Mouse (Mus musculus) cerebellum, postnatal 14 days (tissue): ENCODE data around the gene Fam213a.
A peak's percentile ranks its signal among the peaks of the same experiment; 100 is the strongest.

ENCODE experiments used
- DNase-seq, 2 experiments: peaks; one replicate each; pipeline ENCODE4 v3.0.0; 2021; ENCODE audit warnings: mixed read lengths in 2 of 2

The Fam213a gene

DNA sequence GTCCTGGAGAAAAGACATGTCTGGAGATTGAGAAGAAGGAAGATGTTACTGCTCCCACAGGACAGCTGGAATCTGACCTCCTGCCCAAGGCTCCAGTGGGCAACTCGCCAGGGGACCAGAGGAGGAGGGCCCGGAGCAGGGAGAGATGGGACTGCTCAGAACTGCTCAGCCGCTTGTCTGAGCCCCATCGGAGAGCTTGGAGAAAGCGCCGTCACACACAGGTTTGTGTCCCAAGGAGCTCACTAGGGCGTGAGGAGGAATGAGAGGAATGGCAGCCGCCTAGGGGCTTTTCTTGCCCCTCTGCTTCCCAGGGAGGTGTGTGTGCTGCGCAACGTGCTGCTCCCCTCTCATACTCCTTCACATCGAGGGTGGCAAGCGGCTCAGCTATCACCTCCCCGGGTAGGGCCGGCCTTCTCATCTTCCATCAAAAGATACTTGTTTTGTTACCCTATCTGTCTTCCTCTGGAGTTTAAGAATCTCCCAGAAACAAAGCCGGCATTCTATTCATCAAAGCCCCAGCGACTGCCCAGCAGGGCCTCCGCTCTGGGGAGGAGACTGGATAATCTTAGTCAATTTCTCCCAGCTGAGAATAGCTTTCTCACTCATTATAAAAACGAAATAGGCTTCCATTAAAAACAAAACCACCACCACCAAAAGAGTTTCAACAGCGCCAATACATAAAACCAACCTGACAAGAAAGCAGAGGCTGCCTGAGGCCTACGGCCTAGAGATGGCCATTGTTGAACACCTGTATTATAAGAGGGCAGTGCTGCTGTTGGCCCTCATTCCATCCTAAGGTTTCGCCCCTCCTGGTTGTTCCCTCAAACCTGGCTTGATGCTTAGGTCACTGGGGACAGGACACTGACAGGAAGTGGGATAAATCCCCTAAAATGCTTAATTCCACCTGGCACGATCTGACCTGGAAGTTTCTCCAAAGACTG is 9.1 kb downstream of the Fam213a start:
- peak in 1 of 2 experiments; percentile 46 for DNase-seq

GRCm38 (mm10) chr14:41001576-41001975 is 12.0 kb downstream of the Fam213a start:
- no peak for DNase-seq

DNA sequence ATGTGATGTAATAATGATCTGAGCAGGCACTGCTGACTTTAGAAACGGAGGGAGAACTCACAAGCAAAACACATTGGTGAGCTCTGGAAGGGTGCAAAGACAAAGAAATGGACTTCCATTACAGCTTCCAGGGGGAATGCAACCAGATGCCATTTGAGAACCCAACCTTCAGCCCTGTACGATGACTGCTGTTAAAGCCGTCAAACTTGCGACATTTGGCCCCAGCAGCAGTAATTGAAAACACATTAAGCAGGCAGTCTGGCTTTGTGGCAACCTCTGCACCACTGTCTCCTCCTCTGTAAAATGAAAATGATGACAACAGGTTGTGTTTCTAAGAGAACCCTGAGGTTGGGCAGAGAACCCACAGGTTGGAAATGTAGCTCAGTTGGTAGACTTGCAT is 12.8 kb downstream of the Fam213a start:
- DNase-seq = no peak

DNA sequence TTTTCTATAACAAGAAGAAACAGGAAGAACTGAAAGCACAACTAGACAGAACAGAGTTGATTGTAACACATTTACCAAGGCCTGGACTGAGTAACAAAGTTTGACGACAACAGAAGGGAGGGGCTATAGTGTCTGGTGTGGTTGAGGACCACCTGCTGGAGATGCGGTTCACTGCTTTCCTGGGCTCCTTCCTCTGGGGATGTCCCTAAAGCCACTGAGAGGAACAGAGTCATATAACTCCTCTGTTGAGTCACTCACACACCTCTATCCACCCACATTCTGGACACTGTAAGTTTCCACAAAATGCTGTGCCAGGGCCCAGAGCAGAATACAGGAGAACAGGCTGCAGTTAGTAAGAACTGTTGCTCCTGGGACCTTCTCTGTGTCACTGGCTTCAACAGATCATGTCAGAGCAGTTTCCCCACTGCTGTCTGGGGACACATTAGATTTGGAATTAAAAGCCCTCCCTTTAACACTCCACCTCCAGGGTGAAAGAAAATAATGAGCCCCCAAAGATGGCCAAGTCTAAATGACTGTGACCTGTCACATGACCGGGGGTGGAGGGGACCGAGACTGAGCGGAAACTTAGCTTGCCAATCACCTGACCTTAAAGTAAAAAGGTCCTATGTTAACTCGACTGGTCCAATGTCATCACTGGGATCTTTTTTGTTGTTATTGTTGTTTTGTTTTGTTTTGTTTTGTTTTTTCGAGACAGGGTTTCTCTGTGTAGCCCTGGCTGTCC is 13.5 kb downstream of the Fam213a start:
- no peak for DNase-seq

DNA sequence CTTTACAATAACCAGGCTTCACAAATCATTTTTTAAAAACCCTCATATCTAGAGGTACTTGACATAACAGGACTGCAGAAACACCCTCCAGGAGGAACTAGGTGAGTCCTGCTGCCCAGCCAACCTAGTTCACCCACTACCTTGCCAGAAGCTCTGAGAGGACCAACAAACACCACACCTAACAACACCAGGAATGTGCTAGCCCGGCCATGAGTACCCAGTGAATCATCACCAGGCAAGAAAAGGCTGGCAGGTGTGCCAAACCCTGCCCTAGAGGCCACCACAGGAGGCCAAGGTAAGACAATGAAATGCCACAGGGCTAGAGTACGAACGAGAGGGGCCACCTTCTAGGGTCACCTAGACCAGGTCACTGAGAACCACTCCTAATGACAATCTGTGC is 17.4 kb downstream of the Fam213a start:
- no peak for DNase-seq

- DNase-seq = no peak
These were observed 21.1 kb downstream of the Fam213a start for GRCm38 (mm10) chr14:40992464-40992863.

DNA sequence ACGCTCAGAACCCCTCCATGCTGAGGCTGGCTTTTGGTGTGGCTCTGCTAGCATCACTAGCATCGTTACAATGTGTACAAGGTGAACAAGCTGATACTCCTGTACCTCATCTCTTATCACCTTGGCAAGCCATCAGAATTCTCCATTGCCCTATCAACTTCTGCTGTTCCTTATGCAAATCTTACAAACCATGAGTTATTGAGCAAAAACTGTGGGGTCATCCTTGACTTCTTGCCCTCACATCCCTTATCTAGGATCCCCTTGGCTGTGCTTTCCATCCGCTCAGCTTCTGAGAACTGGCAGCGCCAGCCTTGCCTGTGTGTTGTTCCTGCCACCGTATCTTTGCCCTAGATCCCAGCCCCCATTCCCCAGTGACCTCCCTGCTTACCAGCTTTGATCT is 24.8 kb downstream of the Fam213a start:
- no peak for DNase-seq

DNA sequence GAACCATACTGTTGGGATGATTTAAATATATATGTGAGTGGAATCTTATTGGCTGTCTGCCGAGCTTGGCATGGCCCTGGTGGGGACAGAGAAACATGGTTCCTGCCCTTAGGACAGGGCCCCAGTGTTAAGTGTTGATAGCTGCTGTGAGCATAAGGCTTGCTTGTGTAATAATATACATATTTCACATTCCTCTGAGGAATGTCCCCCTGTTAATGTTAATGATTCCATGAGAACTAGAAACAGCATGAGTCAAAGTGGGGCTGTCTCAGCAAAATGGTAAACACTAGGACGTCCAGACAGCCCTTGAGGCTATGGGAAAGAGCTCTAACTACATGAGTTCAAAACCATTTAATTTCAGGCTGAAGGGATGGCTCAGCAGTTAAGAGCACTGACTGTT is 26.4 kb downstream of the Fam213a start:
- no peak for DNase-seq

- no peak for DNase-seq
These were observed 28.0 kb downstream of the Fam213a start for GRCm38 (mm10) chr14:40985635-40986034.

- DNase-seq = no peak
These were observed 33.9 kb downstream of the Fam213a start for GRCm38 (mm10) chr14:40979723-40980122.

- DNase-seq = peak; percentile 65 to 70
These were observed 34.6 kb downstream of the Fam213a start for GRCm38 (mm10) chr14:40979002-40979401.

DNA sequence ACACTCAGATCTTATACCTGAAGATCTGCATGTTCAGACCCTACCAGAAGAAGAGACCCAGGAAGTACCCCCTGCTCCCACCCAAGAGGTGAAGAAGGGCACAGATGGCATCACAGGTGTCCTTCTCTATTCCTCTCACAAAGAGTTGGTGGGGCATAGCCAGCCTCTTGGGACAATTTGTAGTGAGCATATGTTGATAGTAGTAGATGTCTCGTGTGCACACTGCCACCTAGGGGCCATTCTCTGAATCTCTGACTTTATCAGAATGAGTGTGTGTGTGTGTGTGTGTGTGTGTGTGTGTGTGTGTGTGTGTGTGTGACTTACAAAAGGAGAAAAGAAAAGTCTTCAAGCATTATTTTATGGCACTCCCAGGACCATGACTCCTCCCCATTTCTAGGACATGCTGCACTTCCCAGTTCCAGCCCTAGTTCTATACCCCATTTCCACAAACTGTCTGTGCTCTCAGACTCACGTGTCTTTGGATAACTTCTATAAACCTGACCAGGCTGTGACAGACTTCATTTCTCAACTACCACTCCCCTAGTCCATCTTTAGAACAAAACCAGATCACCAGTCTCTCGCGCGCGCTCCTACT is 38.4 kb downstream of the Fam213a start:
- DNase-seq = peak; percentile 83 to 86

DNA sequence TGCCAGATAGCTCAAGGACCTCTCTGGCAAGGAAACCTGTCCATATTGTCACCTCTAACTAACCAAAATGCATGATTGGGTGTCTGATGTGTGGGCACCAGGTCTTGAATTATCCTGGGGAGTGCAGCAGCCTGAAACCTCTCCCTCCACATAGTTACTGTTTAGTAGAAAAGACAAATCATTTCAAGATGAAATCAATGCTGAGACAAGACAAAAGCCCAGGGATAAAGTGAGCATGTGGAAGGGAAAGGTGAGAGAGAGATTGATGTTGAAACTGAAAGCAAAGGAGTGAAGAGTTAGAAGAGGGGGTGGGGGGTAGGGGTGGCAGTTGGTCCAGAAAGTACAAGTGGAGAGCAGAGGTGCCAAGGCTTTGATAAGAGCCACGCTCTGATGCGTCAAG is 45.5 kb downstream of the Fam213a start:
- DNase-seq = no peak

DNA sequence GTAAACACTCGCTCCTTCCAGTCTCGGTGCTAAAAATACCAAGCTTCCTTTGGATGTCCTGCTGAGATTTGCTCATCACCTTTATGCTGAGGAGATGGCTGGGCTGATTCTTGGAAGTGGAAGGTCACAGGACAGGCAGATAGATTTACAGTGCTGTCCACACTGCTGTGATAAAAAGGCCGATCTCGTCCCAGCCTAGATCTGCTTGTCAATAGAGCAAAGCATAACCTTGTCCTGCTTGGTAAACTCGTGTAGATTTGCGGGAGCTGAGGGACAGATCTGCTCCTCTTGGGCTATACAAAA is 46.0 kb downstream of the Fam213a start:
- no peak for DNase-seq

DNA sequence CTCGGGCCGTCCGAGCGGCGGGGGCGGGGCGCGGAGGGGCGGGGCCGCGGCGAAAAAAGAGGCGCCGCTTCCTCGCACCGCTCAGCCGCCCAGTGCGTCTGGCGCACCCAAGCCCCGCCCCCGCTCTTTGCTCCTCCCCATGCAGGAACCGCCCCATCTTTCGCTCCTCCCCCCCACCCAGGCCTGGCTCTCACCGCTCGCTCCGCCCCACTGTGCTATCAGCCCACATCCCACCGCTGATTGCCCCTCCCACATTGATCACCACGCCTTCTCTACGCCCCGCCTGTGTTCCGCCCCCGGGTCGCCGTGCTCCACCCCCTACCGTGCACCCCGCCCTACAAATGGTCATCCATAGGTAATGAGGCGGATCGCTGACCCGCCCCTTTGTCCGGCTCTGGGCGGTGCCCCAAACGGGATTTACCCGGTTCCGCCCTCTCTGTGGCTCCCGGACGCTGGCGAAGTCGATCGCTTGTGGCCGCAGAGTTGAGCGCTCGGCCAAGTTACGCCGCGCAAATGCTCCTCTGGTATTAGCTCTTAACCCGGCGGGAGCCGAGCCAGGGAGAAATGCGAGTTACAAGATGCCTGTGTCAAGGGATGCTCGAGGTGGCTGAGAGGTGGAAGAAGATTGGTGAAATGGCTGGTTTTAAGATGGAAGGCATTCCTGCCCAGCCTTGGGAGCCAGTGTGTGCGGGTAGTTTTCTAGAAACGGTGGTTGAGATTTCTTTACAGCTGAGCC is 46.6 kb downstream of the Fam213a start:
- peak; percentile 96 to 98 for DNase-seq

DNA sequence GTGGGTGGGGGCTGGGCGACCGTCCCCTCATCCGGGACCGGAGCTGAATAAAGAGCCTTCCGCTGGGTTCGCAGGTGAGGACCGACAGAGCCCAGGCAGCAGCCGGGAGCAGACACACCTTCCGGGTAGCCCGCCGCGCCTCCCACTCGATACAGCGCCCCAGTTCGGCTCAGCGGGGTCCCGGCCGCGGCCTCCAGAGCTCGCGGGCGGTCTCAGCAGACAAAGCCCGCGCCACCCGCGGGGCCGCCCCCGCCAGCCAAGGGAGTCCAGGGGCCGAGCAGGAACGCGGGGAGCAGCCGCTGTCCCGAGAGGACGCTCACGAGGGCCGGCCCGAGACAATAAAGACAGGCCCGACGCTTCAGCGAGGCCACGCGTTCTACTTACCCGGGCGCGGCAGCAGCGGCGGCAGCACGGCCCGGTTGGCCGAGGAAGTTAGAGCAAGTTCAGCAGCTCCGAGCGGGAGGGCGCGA is 47.2 kb downstream of the Fam213a start, which contains the start of gene Tspan14:
TSS of gene Tspan14 (minus strand) at position 416 of the 470 bp plus-strand sequence.
- DNase-seq = no peak

DNA sequence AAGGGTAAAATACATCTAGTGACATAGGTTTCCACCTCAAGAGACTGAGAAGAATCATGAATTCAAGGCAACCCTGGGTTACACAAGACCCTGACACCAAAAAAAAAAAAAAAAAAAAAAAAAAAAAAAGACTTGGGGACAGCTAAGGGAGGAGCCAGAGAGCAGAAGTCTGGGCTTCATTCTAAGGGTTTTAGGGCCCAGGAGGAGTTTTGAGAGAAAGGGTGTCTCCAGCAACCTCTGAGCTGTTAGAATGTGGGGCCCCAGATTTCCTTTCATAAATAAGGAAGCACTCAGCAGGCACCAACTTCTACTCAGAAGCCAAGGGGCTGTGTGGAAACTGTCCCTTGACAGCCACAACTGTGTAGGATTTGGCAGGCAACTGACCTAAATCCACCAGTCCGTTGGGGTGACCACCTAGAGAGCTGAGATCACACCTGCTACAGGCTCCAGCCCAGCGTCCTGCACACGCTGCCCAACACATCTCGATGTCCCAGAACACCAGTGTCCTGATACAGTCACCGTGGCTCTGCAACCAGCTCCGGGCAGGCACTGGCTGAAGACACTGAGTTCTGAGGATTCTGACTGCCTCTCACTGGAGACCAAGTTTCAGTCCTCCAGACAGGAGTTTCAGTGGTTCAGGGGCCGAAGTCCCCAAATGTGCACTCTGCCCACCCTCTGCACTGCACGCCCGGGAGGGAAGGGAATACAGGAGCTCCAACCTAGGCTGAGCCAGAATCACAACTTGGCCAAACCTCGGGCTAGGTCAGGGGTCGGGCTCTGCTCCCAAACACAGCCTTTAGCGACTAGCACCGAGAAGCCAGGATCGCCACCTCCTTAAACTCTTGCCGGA is 47.9 kb downstream of the Fam213a start:
- DNase-seq = peak in 1 of 2 experiments; percentile 35

GRCm38 (mm10) chr14:40964881-40965280 is 48.7 kb downstream of the Fam213a start:
- no peak for DNase-seq

- no peak for DNase-seq
These were observed 49.4 kb downstream of the Fam213a start for GRCm38 (mm10) chr14:40964214-40964610.

GRCm38 (mm10) chr14:40963501-40964213 is 49.9 kb downstream of the Fam213a start:
- DNase-seq = no peak
